Mouse (Mus musculus): ENCODE data around the gene Kif6.

DNA sequence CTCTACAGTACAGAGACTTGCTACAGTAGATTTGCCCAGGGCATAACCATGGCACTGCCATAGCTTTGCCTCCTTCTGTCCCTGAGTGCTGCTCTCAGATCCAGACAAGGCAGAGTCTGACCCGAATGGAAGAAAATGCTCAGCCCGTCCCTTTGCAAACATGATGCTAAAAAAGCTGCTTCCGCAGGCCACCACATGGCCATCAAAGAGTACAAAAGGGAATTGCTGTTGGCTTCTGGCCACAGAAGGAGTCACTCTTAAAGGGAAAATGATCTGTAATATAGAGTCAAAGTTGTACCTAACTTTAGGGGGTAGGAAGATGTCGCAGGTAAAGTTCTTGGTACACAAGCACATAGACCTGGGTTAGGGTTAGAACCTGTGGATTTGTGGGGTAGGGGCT is 126.2 kb downstream of the Kif6 start:
- TF ChIP-seq MAFK (IDR thresholded peaks at IDR 0.05; ENCODE audit: insufficient read depth, low read depth, low read length) (no peak), HCFC1 (IDR thresholded peaks at IDR 0.05; ENCODE audit: borderline replicate concordance, insufficient read depth, low read length) (no peak), CHD2 (IDR thresholded peaks at IDR 0.05; ENCODE audit: low read depth, low read length) (no peak), ZNF384 (IDR thresholded peaks at IDR 0.05; ENCODE audit: low read depth, low read length) (no peak), ZC3H11A (IDR thresholded peaks at IDR 0.05; ENCODE audit: borderline replicate concordance, low read depth, low read length) (no peak)

Measured in ES-E14 (cell line).